Mouse (Mus musculus): Measurements from ENCODE around the gene Cd3e. TPM values are rescaled to one million over a fixed set of nuclear protein-coding genes. Genes with fewer than 3 reads are reported as not detected.

Cd3e gene
- total RNA-seq (2012; rRNA removed) (not detected in 2 replicates), polyA plus RNA-seq (2012; ENCODE audit: insufficient read depth in 1 of 2, insufficient read length in 2 of 2, low read depth in 1 of 2, low replicate concordance in 2 of 2, missing spikeins in 1 of 2) (not detected)

- Histone ChIP-seq H3K4me1 (ENCODE audit: control insufficient read depth in 1 of 2, insufficient read depth in 2 of 2, low read length in 2 of 2) (peaks cover 0 to 4% of the 10 kb centered on the region in 2 experiments; a peak in 1 of 4 replicates), H3K27me3 (ENCODE audit: control insufficient read depth in 1 of 2, insufficient read depth in 2 of 2, low read length in 2 of 2) (no peaks in the 10 kb centered on the region), H3K4me3 (ENCODE audit: control insufficient read depth in 1 of 2, insufficient read depth in 1 of 2, low read depth in 2 of 2, low read length in 2 of 2) (no peak within 1 kb of the TSS), H3K9me3 (replicated peaks; ENCODE audit: insufficient read depth, low read length) (no peaks in the 10 kb centered on the region), H3K79me2 (ENCODE audit: control insufficient read depth, insufficient read depth, low read length, poor library complexity) (no peaks in the 10 kb centered on the region), H3K9ac (ENCODE audit: control insufficient read depth, low read depth, low read length, poor library complexity, severe bottlenecking) (no peak within 1 kb of the TSS), H3K36me3 (ENCODE audit: control insufficient read depth in 1 of 2, insufficient read depth in 2 of 2, low read length in 2 of 2) (peaks cover 0 to 4% of the 10 kb centered on the region in 2 experiments; a peak in 2 of 4 replicates), H3K27ac (ENCODE audit: control insufficient read depth, low read depth, low read length) (no peak within 1 kb of the TSS; the same call in 1 of the 2 replicates)
- TF ChIP-seq MXI1 (IDR thresholded peaks at IDR 0.05; ENCODE audit: low read depth, low read length) = no peak
- TF ChIP-seq JUND (IDR thresholded peaks at IDR 0.05; ENCODE audit: low read depth, low read length) = no peak
- no peak for TF ChIP-seq USF2 (IDR thresholded peaks at IDR 0.05; ENCODE audit: borderline replicate concordance in 1 of 2, insufficient read depth in 1 of 2, low read depth in 1 of 2, low read length in 2 of 2)
- TF ChIP-seq CTCF (IDR thresholded peaks at IDR 0.05 in 2 of 3, conservative IDR thresholded peaks at IDR 0.05 in 1 of 3; ENCODE audit: control insufficient read depth in 1 of 3, insufficient read depth in 1 of 3, low read depth in 2 of 3, low read length in 3 of 3, poor library complexity in 1 of 3, severe bottlenecking in 1 of 3) = no peak
- TF ChIP-seq EP300 (IDR thresholded peaks at IDR 0.05; ENCODE audit: low read depth in 1 of 2, low read length in 2 of 2) = no peak
- no peak for TF ChIP-seq MYB (IDR thresholded peaks at IDR 0.05; ENCODE audit: low read depth, low read length)
- no peak for TF ChIP-seq RAD21 (IDR thresholded peaks at IDR 0.05; ENCODE audit: low read depth, low read length)
- TF ChIP-seq MYC (IDR thresholded peaks at IDR 0.05; ENCODE audit: low read depth, low read length) = no peak
- no peak for TF ChIP-seq NRF1 (IDR thresholded peaks at IDR 0.05; ENCODE audit: insufficient read depth, low read depth, low read length, poor library complexity, severe bottlenecking)
- no peak for TF ChIP-seq CHD2 (IDR thresholded peaks at IDR 0.05; ENCODE audit: low read length)
- no peak for TF ChIP-seq RCOR1 (IDR thresholded peaks at IDR 0.05; ENCODE audit: low read depth, low read length)
- no peak for TF ChIP-seq BHLHE40 (IDR thresholded peaks at IDR 0.05; ENCODE audit: borderline replicate concordance, low read depth, low read length)
- TF ChIP-seq UBTF (IDR thresholded peaks at IDR 0.05; ENCODE audit: borderline replicate concordance, insufficient read depth, low read depth, low read length) = no peak
- no peak for TF ChIP-seq ZMIZ1 (IDR thresholded peaks at IDR 0.05; ENCODE audit: low read depth, low read length)
- TF ChIP-seq POLR2AphosphoS5 (IDR thresholded peaks at IDR 0.05; ENCODE audit: borderline replicate concordance, low read depth, low read length) = no peak
- no peak for TF ChIP-seq E2F4 (IDR thresholded peaks at IDR 0.05; ENCODE audit: borderline replicate concordance, low read depth, low read length)
- no peak for DNase-seq (ENCODE audit: low read depth, low spot score)
Measured at GRCm38 (mm10) chr9:45009180-45010078, at the start of gene Cd3e. Gene Cd3e, minus strand, starts transcription at chr9:45009627.

Measured in MEL (cell line).